Mouse (Mus musculus) liver, embryonic 16.5 days (tissue): ENCODE measurements around the gene Tsacc. TPM values are rescaled to one million over a fixed set of nuclear protein-coding genes. Genes with fewer than 3 reads are reported as not detected.
A peak's percentile ranks its signal among the peaks of the same experiment; 100 is the strongest.

Experiments used
- ATAC-seq: fragments of 200-750 bp; cut with Nextera tagmentation; 2 replicates; pipeline ENCODE4 v1.8.0; 2017; ENCODE audit warnings: low read depth, mild to moderate bottlenecking, moderate number of reproducible peaks, moderate library complexity
- H3K27ac ChIP-seq: fragments of 300-500 bp; sonication (generic); 2 replicates; pipeline ENCODE4 v1.5.1; 2014; ENCODE audit warnings: mild to moderate bottlenecking, low read length
- H3K27me3 ChIP-seq: fragments of 300-500 bp; sonication (generic); 2 replicates; pipeline ENCODE4 v1.6.1; 2014; ENCODE audit warnings: low read depth, low read length, mixed read lengths; ENCODE audit not compliant: control insufficient read depth, insufficient read depth
- H3K36me3 ChIP-seq: fragments of 300-500 bp; sonication (generic); 2 replicates; pipeline ENCODE4 v1.6.1; 2014; ENCODE audit warnings: mild to moderate bottlenecking; ENCODE audit not compliant: control insufficient read depth, insufficient read depth
- H3K4me1 ChIP-seq: fragments of 300-500 bp; sonication (generic); 2 replicates; pipeline ENCODE4 v1.6.1; 2014; ENCODE audit warnings: low read depth, low read length, mixed read lengths; ENCODE audit not compliant: control insufficient read depth
- H3K4me2 ChIP-seq: fragments of 300-500 bp; sonication (generic); 2 replicates; pipeline ENCODE4 v1.6.1; 2014; ENCODE audit warnings: low read depth, low read length, mixed read lengths
- H3K4me3 ChIP-seq: fragments of 300-500 bp; sonication (generic); 2 replicates; pipeline ENCODE4 v1.5.1; 2014; ENCODE audit warnings: low read depth, mild to moderate bottlenecking, low read length
- H3K9ac ChIP-seq: fragments of 300-500 bp; sonication (generic); 2 replicates; pipeline ENCODE4 v1.6.1; 2014; ENCODE audit warnings: low read depth, low read length
- H3K9me3 ChIP-seq: fragments of 300-500 bp; sonication (generic); replicated peaks from 2 replicates; pipeline ENCODE4 v1.6.1; 2016; ENCODE audit warnings: low read length; ENCODE audit not compliant: control insufficient read depth
- WGBS: fragments of 180-500 bp; shearing (Covaris S2); extraction: QIAGEN DNeasy Blood & Tissue Kit; methylation state at CpG from one replicate; pipeline ENCODE4 v1.1.7; 2014; ENCODE audit not compliant: insufficient replicate concordance; 5-methylcytosine and 5-hydroxymethylcytosine counted together
- polyA plus RNA-seq: library from polyadenylated mRNA; unstranded; fragments of >200 nt; fragmentation: Nextera tagmentation; extraction: Ambion mirVana; gene quantifications from 2 replicates; pipeline ENCODE4 v1.2.1, GENCODE M21; 2015

Gene Tsacc
- polyA plus RNA-seq, 1 experiment from 2014 or later: 4.1 TPM

DNA sequence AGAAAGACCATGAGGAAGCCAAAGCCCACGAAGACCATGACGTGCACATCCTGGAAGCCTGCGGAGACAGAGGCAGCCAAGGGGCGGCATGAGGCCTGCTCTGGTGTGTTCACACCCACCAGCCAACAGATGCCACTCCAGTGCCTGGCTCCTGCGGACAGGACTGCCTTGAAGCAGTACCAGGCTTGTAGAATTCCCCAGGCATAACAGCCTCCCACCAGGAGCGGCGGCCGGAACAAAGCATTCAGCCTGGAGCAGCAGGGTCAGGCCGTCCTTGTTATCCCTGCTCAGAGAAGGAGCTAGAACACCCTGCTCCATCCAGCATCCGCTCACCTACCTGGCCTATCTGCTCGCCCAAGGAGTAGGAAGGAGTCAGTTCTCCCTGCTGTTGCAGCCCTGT lies 48.4 kb downstream of the Tsacc start:
- Histone ChIP-seq H3K9ac (no peak overlapping the region), H3K4me2 (no peak overlapping the region), H3K27ac (no peak overlapping the region), H3K4me1 (no peaks in the 10 kb centered on the region), H3K36me3 (no peaks in the 10 kb centered on the region), H3K4me3 (no peak overlapping the region), H3K27me3 (peaks cover under 1% of the 10 kb centered on the region), H3K9me3 (no peaks in the 10 kb centered on the region)
- WGBS: 61% methylated on average over 11 of the region's 11 CpGs
- no peak for ATAC-seq

DNA sequence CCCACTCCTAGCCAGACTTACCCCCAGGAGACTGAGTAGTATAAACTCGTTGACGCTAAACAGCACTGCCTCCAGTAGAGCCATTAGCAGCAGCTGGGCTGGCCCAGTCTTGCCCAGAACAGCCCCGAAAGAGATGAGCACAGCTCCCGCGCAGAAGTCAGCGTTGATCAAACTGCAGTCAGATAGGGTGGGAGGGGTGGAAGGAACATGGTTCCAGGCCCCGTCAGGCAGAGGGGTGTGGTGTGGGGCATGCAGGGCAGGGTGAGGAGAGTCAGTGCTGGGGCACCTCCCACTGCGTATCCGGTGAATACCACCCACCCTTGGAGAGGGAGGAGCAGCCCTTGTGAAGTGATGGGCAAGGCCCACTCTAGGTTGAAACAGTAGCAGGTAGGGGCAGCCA lies 49.1 kb downstream of the Tsacc start:
- H3K4me3 ChIP-seq: no peak overlapping the region
- H3K27ac ChIP-seq: no peak overlapping the region
- H3K4me1 ChIP-seq: no peaks in the 10 kb centered on the region
- no peak overlapping the region for H3K4me2 ChIP-seq
- no peaks in the 10 kb centered on the region for H3K36me3 ChIP-seq
- peaks cover 5% of the 10 kb centered on the region for H3K27me3 ChIP-seq
- no peaks in the 10 kb centered on the region for H3K9me3 ChIP-seq
- 60% methylated on average over 9 of the region's 9 CpGs for WGBS
- no peak overlapping the region for H3K9ac ChIP-seq
- no peak for ATAC-seq

DNA sequence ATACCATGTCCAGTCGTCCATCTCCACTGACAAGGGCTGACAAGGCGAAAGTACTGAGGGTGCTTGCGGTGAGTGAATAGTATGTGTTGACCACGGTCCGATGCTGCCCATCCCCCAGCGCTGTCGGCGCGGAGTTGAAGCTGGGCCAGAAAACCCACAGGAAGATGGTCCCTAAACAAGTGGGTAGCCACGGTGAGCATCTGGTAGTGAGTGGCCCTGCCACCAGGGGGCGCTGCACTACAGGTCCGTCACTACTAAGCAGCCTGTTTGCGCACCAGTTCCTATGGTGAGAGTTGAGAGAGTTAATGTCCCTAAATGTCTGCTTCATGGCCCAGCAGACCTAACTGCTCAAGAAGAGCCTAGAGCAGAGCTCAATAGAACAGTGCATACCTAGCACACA lies 51.0 kb downstream of the Tsacc start:
- no peak for ATAC-seq
- Histone ChIP-seq H3K9ac (no peak overlapping the region), H3K27me3 (peaks cover 24% of the 10 kb centered on the region), H3K27ac (no peak overlapping the region), H3K4me2 (no peak overlapping the region), H3K9me3 (no peaks in the 10 kb centered on the region), H3K36me3 (no peaks in the 10 kb centered on the region), H3K4me3 (no peak overlapping the region), H3K4me1 (no peaks in the 10 kb centered on the region)
- 11% methylated on average over 13 of the region's 13 CpGs for WGBS

DNA sequence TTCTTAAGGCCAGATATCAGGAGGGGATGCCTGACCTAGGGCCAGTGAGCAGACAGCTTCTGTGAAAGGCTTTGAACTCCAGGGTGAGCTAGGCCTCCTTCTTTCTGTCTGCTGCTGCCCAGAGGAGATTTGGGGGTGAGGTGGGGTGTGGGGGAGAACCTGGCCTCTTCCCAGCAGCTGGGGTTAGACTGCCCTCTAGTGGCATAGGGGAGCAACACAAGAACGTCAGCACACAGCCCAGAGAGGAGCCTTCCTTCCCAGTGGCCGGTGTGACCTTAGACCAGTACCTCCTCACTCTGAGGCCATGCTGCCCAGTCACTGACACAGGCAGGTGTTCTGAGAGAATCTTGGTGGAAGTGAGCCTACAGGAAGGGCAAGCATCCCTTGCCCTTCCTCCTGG lies 52.7 kb downstream of the Tsacc start:
- Histone ChIP-seq H3K4me2 (no peak overlapping the region), H3K4me1 (no peaks in the 10 kb centered on the region), H3K27ac (no peak overlapping the region), H3K36me3 (no peaks in the 10 kb centered on the region), H3K4me3 (no peak overlapping the region), H3K9ac (no peak overlapping the region), H3K27me3 (peaks cover 39% of the 10 kb centered on the region), H3K9me3 (no peaks in the 10 kb centered on the region)
- no peak for ATAC-seq
- 0% methylated on average over 2 of the region's 2 CpGs for WGBS

DNA sequence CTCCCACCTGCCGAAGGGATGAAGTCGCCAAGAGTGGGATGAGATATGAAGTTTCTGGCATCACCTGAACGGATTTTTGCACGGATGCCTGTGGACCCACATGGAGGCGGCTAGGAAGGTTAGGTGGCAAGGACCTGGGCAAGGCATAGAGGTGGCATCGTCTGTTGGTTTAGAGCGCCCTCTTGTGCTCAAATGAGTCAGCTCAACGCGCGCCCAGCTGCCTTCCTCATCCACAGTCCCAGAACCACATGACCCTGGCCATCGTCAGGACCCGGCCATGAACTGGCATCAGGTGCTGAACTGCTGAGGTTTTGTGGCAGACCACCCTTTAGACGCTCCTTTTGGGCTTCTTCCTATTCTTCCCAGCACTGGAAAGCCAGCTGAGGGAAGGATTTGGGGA lies 54.3 kb downstream of the Tsacc start:
- Histone ChIP-seq H3K9me3 (no peaks in the 10 kb centered on the region), H3K27me3 (peaks cover 52% of the 10 kb centered on the region), H3K27ac (no peak overlapping the region), H3K9ac (no peak overlapping the region), H3K4me1 (no peaks in the 10 kb centered on the region), H3K4me3 (no peak overlapping the region), H3K36me3 (no peaks in the 10 kb centered on the region), H3K4me2 (no peak overlapping the region)
- ATAC-seq: 0 out of 2 replicates have a peak, but pooled peaks have one; percentile 21
- WGBS: 4% methylated on average over 13 of the region's 13 CpGs

DNA sequence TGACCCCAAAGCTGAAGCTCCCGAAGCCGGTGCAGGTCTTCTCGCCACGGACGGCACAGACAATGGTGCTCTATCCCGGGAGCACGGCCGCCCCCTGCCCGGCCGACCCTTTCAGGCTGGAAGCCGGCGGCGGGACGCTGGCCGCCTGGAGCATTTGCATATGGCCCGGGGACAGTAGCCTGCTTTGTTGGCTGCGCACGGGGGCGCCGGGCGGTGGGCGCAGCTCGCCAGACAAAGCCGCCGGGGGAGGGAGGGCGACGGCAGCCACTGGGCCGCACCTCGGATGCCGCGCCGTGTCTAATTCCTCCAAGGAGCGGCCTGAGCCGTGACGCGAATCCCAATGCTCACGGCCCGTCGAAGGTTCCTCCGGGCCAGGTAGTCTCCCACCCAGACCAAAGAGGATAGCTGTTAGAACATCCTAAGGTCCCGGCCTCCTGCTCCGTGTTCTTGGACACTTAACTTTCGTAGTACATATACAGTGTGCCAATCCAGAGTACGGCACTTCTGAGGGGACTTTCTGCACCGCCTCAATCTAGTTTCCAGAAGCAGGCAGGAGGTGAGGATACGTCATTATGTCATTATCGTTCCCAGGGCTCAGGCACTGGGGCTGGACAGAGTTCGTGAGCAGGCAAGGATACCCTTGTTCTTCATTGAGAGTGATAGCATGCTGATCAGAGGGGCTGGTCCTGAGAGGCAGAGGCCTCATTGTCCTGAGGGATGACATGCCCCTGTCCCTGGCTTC lies 55.6 kb downstream of the Tsacc start:
- no peak overlapping the region for H3K4me2 ChIP-seq
- H3K36me3 ChIP-seq: no peaks in the 10 kb centered on the region
- H3K9ac ChIP-seq: no peak overlapping the region
- no peaks in the 10 kb centered on the region for H3K9me3 ChIP-seq
- H3K27me3 ChIP-seq: peaks cover 56% of the 10 kb centered on the region
- H3K4me3 ChIP-seq: no peak overlapping the region
- 3% methylated on average over 42 of the region's 48 CpGs for WGBS
- no peak for ATAC-seq
- H3K27ac ChIP-seq: no peak overlapping the region
- H3K4me1 ChIP-seq: no peaks in the 10 kb centered on the region

DNA sequence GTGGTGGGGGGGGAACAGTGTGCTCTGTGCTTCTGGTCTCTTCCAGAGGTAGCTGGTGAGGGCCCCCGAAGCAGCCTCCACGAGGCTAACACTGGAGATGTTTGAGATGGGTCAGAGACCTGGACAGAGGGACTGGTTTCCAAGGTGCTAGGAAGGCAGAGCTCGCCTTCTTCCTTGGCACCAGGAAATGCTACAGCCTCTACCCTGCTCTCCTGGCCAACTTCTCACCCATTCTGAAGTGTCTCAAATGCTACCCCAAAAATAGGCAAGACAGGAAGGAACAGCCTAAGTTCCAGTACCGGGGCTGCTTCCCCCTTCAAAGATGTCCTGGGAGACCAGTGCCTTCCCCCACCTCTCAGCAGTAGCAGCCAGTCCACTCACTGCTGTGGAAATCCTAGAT lies 57.4 kb downstream of the Tsacc start:
- ATAC-seq: no peak
- no peaks in the 10 kb centered on the region for H3K36me3 ChIP-seq

DNA sequence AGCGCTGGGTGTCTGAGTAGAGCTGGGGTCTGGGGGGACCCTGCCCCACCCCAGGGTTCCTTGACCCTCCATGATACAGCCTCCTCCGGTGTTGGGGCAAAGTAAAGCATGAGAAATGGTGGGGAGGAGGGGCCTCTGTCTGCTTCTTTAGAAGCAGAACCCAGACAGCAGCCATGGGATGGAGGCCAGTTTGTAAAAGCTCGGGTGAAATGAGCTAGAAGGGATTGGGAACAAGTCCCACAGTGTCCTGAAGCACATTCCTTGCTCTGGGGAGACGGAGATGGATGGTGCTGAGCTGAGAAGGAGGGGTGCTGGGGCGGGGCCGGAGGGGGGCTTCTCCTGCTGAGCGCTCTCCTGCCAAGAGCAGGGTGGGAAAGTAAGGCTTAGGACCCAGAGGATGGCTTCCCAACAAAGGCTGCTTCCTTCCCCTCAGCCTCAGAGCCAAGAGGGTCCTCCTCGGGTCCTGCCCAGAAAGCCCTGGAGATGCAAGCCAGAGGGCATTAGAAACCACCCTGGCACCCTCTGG lies 57.9 kb downstream of the Tsacc start:
- ATAC-seq: no peak
- Histone ChIP-seq H3K36me3 (no peaks in the 10 kb centered on the region), H3K9ac (no peak overlapping the region), H3K27me3 (peaks cover 58% of the 10 kb centered on the region), H3K4me2 (no peak overlapping the region), H3K4me1 (no peaks in the 10 kb centered on the region), H3K4me3 (no peak overlapping the region), H3K27ac (no peak overlapping the region), H3K9me3 (no peaks in the 10 kb centered on the region)
- 36% methylated on average over 8 of the region's 8 CpGs for WGBS

More for the DNA sequence above, 57.4 kb downstream of the Tsacc start:
- Histone ChIP-seq H3K27ac (no peak overlapping the region), H3K9me3 (no peaks in the 10 kb centered on the region), H3K27me3 (peaks cover 56% of the 10 kb centered on the region), H3K4me2 (no peak overlapping the region), H3K4me1 (no peaks in the 10 kb centered on the region), H3K4me3 (no peak overlapping the region), H3K9ac (no peak overlapping the region)
- 38% methylated on average over 4 of the region's 4 CpGs for WGBS

DNA sequence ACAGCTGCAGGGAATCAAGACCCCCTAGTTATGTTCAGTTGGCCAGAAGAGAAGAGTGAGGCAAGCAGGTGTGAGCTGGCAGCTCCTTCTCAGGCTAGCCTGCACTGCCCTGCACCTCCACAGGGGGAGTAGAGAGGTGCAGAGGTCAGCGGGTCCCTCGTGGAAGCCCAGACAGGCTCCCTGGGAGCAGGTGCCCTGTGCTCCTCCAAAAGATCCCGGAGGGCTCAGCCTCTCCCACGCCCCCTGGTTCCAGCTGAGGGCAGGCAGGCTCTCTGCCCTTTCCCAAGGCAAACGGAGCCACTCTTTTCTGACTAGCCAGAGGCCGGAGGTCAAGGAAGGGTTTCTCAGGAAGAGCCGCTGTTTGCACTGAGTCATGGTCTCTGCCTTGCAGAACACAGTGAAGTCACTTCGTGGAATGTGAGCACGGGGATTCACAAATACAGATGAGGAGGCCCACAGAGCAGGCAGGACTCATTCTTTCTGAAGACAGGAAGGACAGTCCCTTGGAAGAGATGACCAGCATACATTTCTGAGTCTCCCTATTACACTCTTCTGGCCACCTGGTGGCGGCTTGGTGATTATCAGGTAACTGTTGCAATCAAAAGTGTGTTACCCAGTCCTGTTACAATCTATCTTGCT lies 59.1 kb downstream of the Tsacc start:
- H3K4me1 ChIP-seq: no peaks in the 10 kb centered on the region
- H3K4me2 ChIP-seq: no peak overlapping the region
- no peaks in the 10 kb centered on the region for H3K9me3 ChIP-seq
- peak; percentile 39; the same call in 1 of the 2 replicates for ATAC-seq
- H3K36me3 ChIP-seq: no peaks in the 10 kb centered on the region
- 6% methylated on average over 10 of the region's 10 CpGs for WGBS
- H3K9ac ChIP-seq: no peak overlapping the region
- H3K27me3 ChIP-seq: peaks cover 62% of the 10 kb centered on the region
- H3K4me3 ChIP-seq: no peak overlapping the region
- no peak overlapping the region for H3K27ac ChIP-seq
